Mouse (Mus musculus): ENCODE results near the gene Arhgap9. TPM values are rescaled to one million over a fixed set of nuclear protein-coding genes. Genes with fewer than 3 reads are reported as not detected.
A peak's percentile ranks its signal among the peaks of the same experiment; 100 is the strongest.

Gene Arhgap9
- polyA plus RNA-seq, 1 experiment from 2014 or later: 15.9 TPM

DNA sequence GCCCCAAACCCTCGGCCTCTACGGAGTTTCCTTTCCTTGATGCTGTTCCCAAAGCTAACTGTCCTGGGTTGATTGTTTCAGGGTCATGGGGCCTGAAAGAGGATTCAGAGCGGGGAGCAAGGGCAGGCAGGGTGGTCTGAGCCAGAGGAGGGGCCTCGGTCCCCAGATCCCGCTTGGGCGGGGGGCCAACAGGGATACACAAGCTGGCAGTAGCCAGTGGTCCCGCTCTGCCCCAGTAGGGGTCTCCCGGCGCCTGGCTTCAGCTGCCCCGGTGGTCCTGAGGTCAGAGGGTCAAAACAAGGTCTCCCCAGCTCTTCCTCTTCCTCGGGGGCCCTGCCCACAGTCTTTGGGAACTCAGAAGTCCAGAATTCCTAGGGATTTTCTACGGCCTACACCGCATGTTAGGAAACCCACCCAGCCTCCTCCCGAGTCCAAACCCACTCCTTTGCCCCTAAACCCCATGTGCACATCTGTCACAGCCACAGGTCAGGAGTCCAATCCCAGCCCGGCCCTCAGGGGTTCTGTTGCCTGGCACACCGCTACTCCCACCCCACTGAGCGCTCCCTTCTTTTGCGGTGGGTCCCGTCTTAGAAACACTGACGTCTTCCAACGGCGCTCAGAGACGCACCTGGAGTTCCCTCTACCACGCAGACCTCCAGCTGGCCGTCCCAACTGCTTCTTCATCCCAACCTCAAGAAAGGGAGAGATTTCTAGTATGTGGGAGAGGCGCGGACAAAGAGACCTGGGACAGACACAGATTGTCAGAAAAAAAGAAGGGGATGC lies 19.0 kb downstream of the Arhgap9 start:
- Histone ChIP-seq H3K4me3 (peak overlapping the region; percentile 46), H3K4me2 (peak overlapping the region; percentile 68), H3K9ac (no peak overlapping the region), H3K27ac (no peak overlapping the region), H3K4me1 (peaks cover 40% of the 10 kb centered on the region), H3K9me3 (replicated peaks) (no peaks in the 10 kb centered on the region), H3K27me3 (replicated peaks) (peaks cover 79% of the 10 kb centered on the region), H3K36me3 (no peaks in the 10 kb centered on the region)
- no peak for ATAC-seq
- 3% methylated on average over 27 of the region's 27 CpGs for WGBS (ENCODE audit: insufficient replicate concordance)

- H3K4me1 ChIP-seq: peaks cover 40% of the 10 kb centered on the region
- peaks cover 74% of the 10 kb centered on the region for H3K27me3 ChIP-seq (replicated peaks)
- H3K4me3 ChIP-seq: peak overlapping the region; percentile 46
- 3% methylated on average over 9 of the region's 11 CpGs for WGBS (ENCODE audit: insufficient replicate concordance)
- H3K9me3 ChIP-seq (replicated peaks): no peaks in the 10 kb centered on the region
- no peak overlapping the region; the same call in 1 of the 2 replicates for H3K9ac ChIP-seq
- H3K4me2 ChIP-seq: peak overlapping the region; percentile 68
- no peak for ATAC-seq
- H3K36me3 ChIP-seq: no peaks in the 10 kb centered on the region
- H3K27ac ChIP-seq: no peak overlapping the region
These were observed 19.6 kb downstream of the Arhgap9 start for GRCm38 (mm10) chr10:127341360-127341690.

DNA sequence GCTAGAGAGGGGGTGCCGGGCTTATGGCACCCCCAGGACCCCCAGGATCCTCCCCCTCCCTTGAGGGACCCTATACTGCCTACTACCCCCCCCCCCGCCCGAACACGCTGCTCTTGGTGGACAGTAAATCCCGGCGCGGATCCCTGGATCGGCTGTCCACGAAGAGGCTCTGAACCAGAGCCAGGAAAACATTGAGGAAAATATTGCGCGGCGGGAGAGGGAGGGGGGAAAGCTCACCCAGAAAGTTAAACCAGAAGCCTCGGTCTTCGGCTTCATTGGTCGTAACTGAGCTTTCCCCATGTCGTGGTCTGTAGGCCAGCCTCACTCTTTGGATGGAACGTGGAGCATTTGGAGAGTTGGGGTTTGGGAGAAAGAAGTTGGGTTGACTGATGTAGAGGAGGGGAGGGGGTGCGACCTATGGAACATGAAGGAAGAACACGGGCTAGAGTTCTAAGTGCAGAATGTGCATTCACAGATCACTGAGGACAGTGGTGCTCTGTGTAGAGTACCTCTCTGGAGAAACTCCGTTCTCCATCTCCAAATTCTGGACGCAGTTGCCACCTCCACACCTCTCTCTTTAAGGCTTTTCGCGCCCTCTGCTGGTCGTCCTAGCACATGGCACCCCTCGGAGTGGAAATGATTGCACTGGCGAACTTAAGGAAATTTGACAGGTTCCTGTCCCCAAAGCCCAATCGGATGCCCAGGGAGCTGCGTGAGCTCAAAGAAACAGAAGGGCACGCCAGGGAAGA lies 20.3 kb downstream of the Arhgap9 start, which contains the start of gene Gli1:
Gene Gli1, minus strand, starts transcription at position 84 of the 749 bp plus-strand sequence.
- ATAC-seq: peak; percentile 46; the same call in 1 of the 2 replicates
- no peaks in the 10 kb centered on the region for H3K9me3 ChIP-seq (replicated peaks)
- H3K9ac ChIP-seq: no peak within 1 kb of the TSS; the same call in 1 of the 2 replicates
- 1% methylated on average over 29 of the region's 29 CpGs for WGBS (ENCODE audit: insufficient replicate concordance)
- H3K27me3 ChIP-seq (replicated peaks): peaks cover 66% of the 10 kb centered on the region
- peak within 1 kb of the TSS; percentile 46 for H3K4me3 ChIP-seq
- H3K27ac ChIP-seq: no peak within 1 kb of the TSS
- H3K4me2 ChIP-seq: peak within 1 kb of the TSS; percentile 68
- H3K36me3 ChIP-seq: no peaks in the 10 kb centered on the region
- H3K4me1 ChIP-seq: peaks cover 40% of the 10 kb centered on the region

GRCm38 (mm10) chr10:127343029-127343428 lies 21.3 kb downstream of the Arhgap9 start:
- H3K27ac ChIP-seq: no peak overlapping the region
- no peak overlapping the region for H3K4me2 ChIP-seq
- no peak for ATAC-seq
- WGBS (ENCODE audit: insufficient replicate concordance): 35% methylated on average over 3 of the region's 3 CpGs
- H3K9me3 ChIP-seq (replicated peaks): no peaks in the 10 kb centered on the region
- H3K27me3 ChIP-seq (replicated peaks): peaks cover 57% of the 10 kb centered on the region
- no peak overlapping the region for H3K9ac ChIP-seq
- peaks cover 40% of the 10 kb centered on the region for H3K4me1 ChIP-seq
- no peaks in the 10 kb centered on the region for H3K36me3 ChIP-seq
- no peak overlapping the region for H3K4me3 ChIP-seq

- ATAC-seq: no peak
- WGBS (ENCODE audit: insufficient replicate concordance): 65% methylated on average over 3 of the region's 3 CpGs
- H3K9me3 ChIP-seq (replicated peaks): no peaks in the 10 kb centered on the region
These were observed 24.4 kb downstream of the Arhgap9 start for GRCm38 (mm10) chr10:127346173-127346572.

DNA sequence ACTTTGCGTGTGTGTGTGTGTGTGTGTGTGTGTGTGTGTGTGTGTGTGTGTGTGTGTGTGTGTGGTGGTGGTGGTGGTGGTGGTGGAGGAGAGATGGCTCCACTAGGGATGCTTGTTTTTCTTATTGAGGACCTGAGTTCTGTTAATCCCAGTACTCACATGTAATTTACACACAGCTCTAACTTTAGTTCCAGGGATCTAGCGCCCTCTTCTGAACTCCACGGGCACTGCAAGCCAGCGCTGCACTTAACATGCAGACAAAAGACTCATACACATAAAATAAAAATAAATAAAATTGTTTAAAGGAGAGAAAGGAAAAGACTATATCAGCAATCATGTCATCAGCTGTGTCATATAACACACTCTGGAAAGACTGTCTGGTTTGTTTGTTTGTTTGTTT lies 27.2 kb downstream of the Arhgap9 start:
- Histone ChIP-seq H3K27ac (no peak overlapping the region), H3K36me3 (no peaks in the 10 kb centered on the region), H3K4me3 (no peak overlapping the region), H3K9me3 (replicated peaks) (no peaks in the 10 kb centered on the region), H3K4me1 (peaks cover 13% of the 10 kb centered on the region), H3K4me2 (no peak overlapping the region), H3K27me3 (replicated peaks) (peaks cover 15% of the 10 kb centered on the region), H3K9ac (no peak overlapping the region)
- 60% methylated on average over 4 of the region's 4 CpGs for WGBS (ENCODE audit: insufficient replicate concordance)
- no peak for ATAC-seq

More at GRCm38 (mm10) chr10:127346173-127346572, 24.4 kb downstream of the Arhgap9 start:
- no peak overlapping the region for H3K4me2 ChIP-seq
- H3K9ac ChIP-seq: no peak overlapping the region
- H3K4me1 ChIP-seq: peaks cover 23% of the 10 kb centered on the region
- H3K36me3 ChIP-seq: no peaks in the 10 kb centered on the region
- H3K27ac ChIP-seq: no peak overlapping the region
- H3K4me3 ChIP-seq: no peak overlapping the region
- H3K27me3 ChIP-seq (replicated peaks): peaks cover 31% of the 10 kb centered on the region

DNA sequence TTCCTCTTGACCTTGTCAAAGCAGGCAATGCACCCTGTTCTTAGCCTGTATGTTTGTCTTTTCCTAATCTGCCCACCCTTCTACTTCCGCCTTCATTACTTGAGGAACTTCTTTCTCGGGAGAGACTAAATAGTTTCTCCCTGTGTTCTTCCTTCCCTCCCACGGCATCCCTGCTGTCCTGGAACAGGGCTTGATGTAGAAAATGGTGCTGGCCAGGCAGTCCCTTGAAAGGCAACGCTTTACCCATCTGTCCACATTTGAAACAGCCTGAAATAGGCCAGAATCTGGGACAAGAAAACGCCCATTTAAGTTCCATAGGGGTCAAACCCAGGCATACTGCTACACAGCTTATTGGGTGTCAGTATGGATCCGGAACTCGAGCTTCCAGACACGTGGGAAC lies 28.0 kb downstream of the Arhgap9 start:
- 65% methylated on average over 8 of the region's 8 CpGs for WGBS (ENCODE audit: insufficient replicate concordance)
- no peak overlapping the region for H3K27ac ChIP-seq
- H3K4me3 ChIP-seq: no peak overlapping the region
- H3K4me2 ChIP-seq: no peak overlapping the region
- no peaks in the 10 kb centered on the region for H3K36me3 ChIP-seq
- no peaks in the 10 kb centered on the region for H3K9me3 ChIP-seq (replicated peaks)
- no peak for ATAC-seq
- no peak overlapping the region for H3K9ac ChIP-seq
- H3K27me3 ChIP-seq (replicated peaks): peaks cover 18% of the 10 kb centered on the region
- H3K4me1 ChIP-seq: peaks cover 13% of the 10 kb centered on the region

- H3K36me3 ChIP-seq: no peaks in the 10 kb centered on the region
- H3K27ac ChIP-seq: no peak overlapping the region
- peaks cover 13% of the 10 kb centered on the region for H3K4me1 ChIP-seq
- H3K9ac ChIP-seq: peak overlapping the region; percentile 33; the same call in 1 of the 2 replicates
- H3K9me3 ChIP-seq (replicated peaks): no peaks in the 10 kb centered on the region
- peaks cover 26% of the 10 kb centered on the region for H3K27me3 ChIP-seq (replicated peaks)
- peak; percentile 43; the same call in 1 of the 2 replicates for ATAC-seq
- peak overlapping the region; percentile 52 for H3K4me2 ChIP-seq
- 10% methylated on average over 24 of the region's 24 CpGs for WGBS (ENCODE audit: insufficient replicate concordance)
- H3K4me3 ChIP-seq: peak overlapping the region; percentile 12; the same call in 1 of the 2 replicates
These were observed 29.0 kb downstream of the Arhgap9 start for GRCm38 (mm10) chr10:127350594-127351284.

- Histone ChIP-seq H3K9ac (no peak overlapping the region), H3K36me3 (no peaks in the 10 kb centered on the region), H3K9me3 (replicated peaks) (no peaks in the 10 kb centered on the region), H3K27me3 (replicated peaks) (peaks cover 27% of the 10 kb centered on the region), H3K4me2 (peak overlapping the region; percentile 52), H3K4me1 (peaks cover 13% of the 10 kb centered on the region), H3K4me3 (no peak overlapping the region), H3K27ac (no peak overlapping the region)
- ATAC-seq: no peak
- WGBS (ENCODE audit: insufficient replicate concordance): 66% methylated on average over 8 of the region's 8 CpGs
These were observed 29.5 kb downstream of the Arhgap9 start for GRCm38 (mm10) chr10:127351285-127351595.

GRCm38 (mm10) chr10:127351719-127352118 lies 30.0 kb downstream of the Arhgap9 start:
- no peak; the same call in 1 of the 2 replicates for ATAC-seq
- Histone ChIP-seq H3K9ac (no peak overlapping the region), H3K27ac (no peak overlapping the region), H3K36me3 (no peaks in the 10 kb centered on the region), H3K4me2 (no peak overlapping the region), H3K9me3 (replicated peaks) (no peaks in the 10 kb centered on the region), H3K4me3 (no peak overlapping the region), H3K27me3 (replicated peaks) (peaks cover 27% of the 10 kb centered on the region), H3K4me1 (peaks cover 13% of the 10 kb centered on the region)
- WGBS (ENCODE audit: insufficient replicate concordance): 58% methylated on average over 8 of the region's 8 CpGs

- Histone ChIP-seq H3K9ac (no peak overlapping the region), H3K9me3 (replicated peaks) (no peaks in the 10 kb centered on the region), H3K4me3 (no peak overlapping the region), H3K36me3 (no peaks in the 10 kb centered on the region), H3K4me2 (no peak overlapping the region), H3K27ac (no peak overlapping the region), H3K4me1 (peaks cover 13% of the 10 kb centered on the region), H3K27me3 (replicated peaks) (peaks cover 27% of the 10 kb centered on the region)
- WGBS (ENCODE audit: insufficient replicate concordance): 66% methylated on average over 9 of the region's 9 CpGs
- 0 out of 2 replicates have a peak, but pooled peaks have one; percentile 8 for ATAC-seq
These were observed 30.4 kb downstream of the Arhgap9 start for GRCm38 (mm10) chr10:127352187-127352586.

- Histone ChIP-seq H3K4me3 (no peak overlapping the region), H3K27ac (no peak overlapping the region), H3K9me3 (replicated peaks) (no peaks in the 10 kb centered on the region), H3K9ac (no peak overlapping the region), H3K36me3 (no peaks in the 10 kb centered on the region), H3K4me2 (no peak overlapping the region), H3K4me1 (peaks cover 13% of the 10 kb centered on the region), H3K27me3 (replicated peaks) (peaks cover 27% of the 10 kb centered on the region)
- 80% methylated on average over 11 of the region's 11 CpGs for WGBS (ENCODE audit: insufficient replicate concordance)
- no peak for ATAC-seq
These were observed 31.0 kb downstream of the Arhgap9 start for GRCm38 (mm10) chr10:127352766-127353165.
